Mouse (Mus musculus) thymus, adult 2 months (tissue): ENCODE data around the gene Naaladl2. TPM values are rescaled to one million over a fixed set of nuclear protein-coding genes. Genes with fewer than 3 reads are reported as not detected.

ENCODE experiments used
- DNase-seq: peaks from one replicate; pipeline ENCODE4 v3.0.0; 2021
- H3K27ac ChIP-seq: fragments of 200-500 bp; 2 replicates; pipeline ENCODE4 v1.5.1; 2012; ENCODE audit warnings: low read length, control low read depth; ENCODE audit not compliant: control insufficient read depth, insufficient read depth
- H3K27me3 ChIP-seq: fragments of 200-500 bp; 2 replicates; pipeline ENCODE4 v1.6.1; 2012; ENCODE audit warnings: mild to moderate bottlenecking, low read length, moderate library complexity, mixed read lengths; ENCODE audit not compliant: control insufficient read depth, insufficient read depth
- H3K36me3 ChIP-seq: fragments of 200-500 bp; 2 replicates; pipeline ENCODE4 v1.6.1; 2012; ENCODE audit warnings: mild to moderate bottlenecking, low read length, moderate library complexity; ENCODE audit not compliant: control insufficient read depth, insufficient read depth
- H3K4me1 ChIP-seq: fragments of 200-500 bp; replicated peaks from 2 replicates; pipeline ENCODE4 v1.6.1; 2012; ENCODE audit warnings: low read length; ENCODE audit not compliant: control insufficient read depth, insufficient read depth
- H3K4me3 ChIP-seq: fragments of 200-500 bp; 2 replicates; pipeline ENCODE4 v1.5.1; 2012; ENCODE audit warnings: mild to moderate bottlenecking, low read length, control low read depth, moderate library complexity; ENCODE audit not compliant: control insufficient read depth, insufficient read depth
- CTCF ChIP-seq: fragments of 200-500 bp; IDR thresholded peaks from 2 replicates; pipeline ENCODE4 v1.5.1; 2012; ENCODE audit warnings: mild to moderate bottlenecking, control low read depth, low read length, moderate library complexity, borderline replicate concordance; ENCODE audit not compliant: control insufficient read depth, poor library complexity, insufficient read depth; ENCODE audit errors: extremely low read depth
- POLR2A ChIP-seq: fragments of 200-500 bp; IDR thresholded peaks from 2 replicates; pipeline ENCODE4 v1.6.1; 2012; ENCODE audit warnings: mild to moderate bottlenecking, low read length, control low read depth, moderate library complexity; ENCODE audit not compliant: control insufficient read depth, poor library complexity, insufficient read depth; ENCODE audit errors: extremely low read depth
- WGBS: fragments of 180-500 bp; shearing (Covaris S2); methylation state at CpG from one replicate; pipeline ENCODE4 v1.1.7; 2018; 5-methylcytosine and 5-hydroxymethylcytosine counted together
- polyA plus RNA-seq: library from polyadenylated mRNA; depleted of rRNA; stranded (reverse); fragments of >200 nt; gene quantifications from 2 replicates; pipeline ENCODE4 v1.2.3, GENCODE M21; 2012

Naaladl2 gene
- polyA plus RNA-seq, 1 experiment: 0.23 TPM

DNA sequence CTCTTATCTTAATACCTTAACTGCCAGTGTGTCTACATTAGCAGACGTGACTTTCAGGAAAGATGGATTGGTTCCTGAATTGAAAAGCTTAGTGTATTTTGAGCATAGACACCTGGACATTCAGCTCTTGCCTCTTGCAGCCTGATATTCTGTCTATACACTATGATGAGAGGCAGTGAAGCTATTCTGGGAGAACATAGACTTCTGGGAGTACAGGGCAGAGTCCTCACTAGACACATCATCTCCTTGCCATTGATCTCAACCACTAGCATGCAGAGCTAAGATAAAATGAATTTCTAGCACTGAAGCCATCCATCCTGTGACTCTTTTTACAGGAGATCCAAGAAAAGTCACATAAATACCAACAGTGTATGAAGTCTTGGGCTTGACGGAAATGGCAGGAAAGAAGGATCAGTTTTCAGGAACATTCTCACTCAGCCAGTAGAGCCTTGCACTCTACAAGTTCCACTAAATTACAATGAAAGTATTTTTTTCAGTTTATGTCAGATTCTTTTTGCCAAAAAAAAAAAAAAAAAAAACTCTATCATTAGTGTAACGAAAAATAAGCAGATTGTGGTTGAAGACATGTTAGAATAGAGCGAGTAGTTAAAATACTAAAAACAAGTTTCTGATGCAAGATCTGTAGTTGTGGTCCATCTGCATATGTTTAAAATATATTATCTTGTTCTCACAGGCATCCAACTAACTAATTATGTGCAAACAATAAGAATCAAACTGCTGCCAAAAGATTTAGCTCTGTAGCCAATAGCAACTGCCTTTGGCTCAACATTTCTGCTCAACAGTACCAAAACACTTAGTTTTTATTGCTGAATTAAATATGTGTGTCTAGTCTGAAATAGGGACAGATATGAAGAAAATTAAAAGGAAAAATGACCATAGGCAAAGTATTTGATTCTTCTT is 1171.1 kb downstream of the Naaladl2 start:
- H3K36me3 ChIP-seq: no peaks in the 10 kb centered on the region
- no peaks in the 10 kb centered on the region for H3K4me1 ChIP-seq
- no peak overlapping the region for H3K4me3 ChIP-seq
- H3K27me3 ChIP-seq: no peaks in the 10 kb centered on the region
- no peak overlapping the region for H3K27ac ChIP-seq
- DNase-seq: no peak
- WGBS: 80% methylated on average over 4 of the region's 4 CpGs
- TF ChIP-seq POLR2A: no peak
- no peak for TF ChIP-seq CTCF

DNA sequence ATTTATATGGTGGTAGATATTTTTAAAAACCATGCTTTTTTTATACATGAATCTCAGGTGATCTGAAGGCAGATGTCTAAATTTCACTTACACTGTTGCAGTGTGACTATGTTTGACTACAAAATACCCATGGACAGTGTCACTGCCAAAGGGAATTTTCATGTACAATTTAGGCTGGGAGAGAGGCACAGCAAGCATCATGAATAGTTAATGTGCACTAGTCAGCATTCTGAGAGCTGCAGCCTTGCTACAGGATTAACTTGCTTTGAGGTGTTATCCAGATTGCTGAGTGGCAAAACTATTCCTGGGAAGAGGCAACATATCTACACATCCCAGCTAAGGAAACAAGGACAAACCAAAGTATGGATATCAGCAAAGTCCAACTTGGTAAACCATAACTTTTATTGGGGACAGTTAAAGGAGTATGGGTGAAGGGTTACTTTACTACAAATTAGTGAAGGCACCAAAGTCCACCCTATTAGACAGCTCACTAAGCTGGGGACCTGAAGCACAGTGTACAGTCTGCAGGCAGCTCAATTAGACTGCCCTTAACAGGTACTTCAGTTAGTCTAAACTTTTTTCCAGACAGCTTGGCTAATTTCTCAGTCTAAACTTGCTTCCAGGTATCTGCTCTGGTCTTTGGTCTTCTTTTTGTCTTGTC is 1181.0 kb downstream of the Naaladl2 start:
- H3K27me3 ChIP-seq: no peaks in the 10 kb centered on the region
- H3K4me3 ChIP-seq: no peak overlapping the region
- H3K27ac ChIP-seq: no peak overlapping the region
- TF ChIP-seq POLR2A (no peak), CTCF (no peak)
- H3K36me3 ChIP-seq: no peaks in the 10 kb centered on the region
- no peaks in the 10 kb centered on the region for H3K4me1 ChIP-seq
- no peak for DNase-seq

DNA sequence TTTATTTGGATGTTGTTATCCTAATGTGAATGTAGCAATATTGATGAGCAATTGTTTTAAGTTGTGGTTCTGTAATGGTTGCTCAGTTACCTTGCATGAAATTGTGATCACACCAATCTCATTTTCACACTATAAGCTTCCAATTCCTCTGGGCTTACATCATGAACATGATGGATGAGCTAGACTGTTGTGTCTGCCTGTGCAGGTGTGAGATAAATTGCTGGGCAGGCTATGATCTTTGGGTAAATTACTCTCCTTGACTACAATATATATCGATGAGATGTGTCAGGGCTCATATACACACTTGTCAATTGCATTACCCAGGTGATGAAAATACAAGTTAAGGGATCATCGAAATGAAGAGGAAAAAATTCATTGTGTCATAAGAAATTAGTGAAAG is 1197.9 kb downstream of the Naaladl2 start:
- H3K4me3 ChIP-seq: no peak overlapping the region
- WGBS: 83% methylated on average over 2 of the region's 2 CpGs
- no peaks in the 10 kb centered on the region for H3K4me1 ChIP-seq
- H3K27me3 ChIP-seq: no peaks in the 10 kb centered on the region
- no peaks in the 10 kb centered on the region for H3K36me3 ChIP-seq
- no peak for DNase-seq
- no peak for TF ChIP-seq CTCF
- no peak for TF ChIP-seq POLR2A
- H3K27ac ChIP-seq: no peak overlapping the region

DNA sequence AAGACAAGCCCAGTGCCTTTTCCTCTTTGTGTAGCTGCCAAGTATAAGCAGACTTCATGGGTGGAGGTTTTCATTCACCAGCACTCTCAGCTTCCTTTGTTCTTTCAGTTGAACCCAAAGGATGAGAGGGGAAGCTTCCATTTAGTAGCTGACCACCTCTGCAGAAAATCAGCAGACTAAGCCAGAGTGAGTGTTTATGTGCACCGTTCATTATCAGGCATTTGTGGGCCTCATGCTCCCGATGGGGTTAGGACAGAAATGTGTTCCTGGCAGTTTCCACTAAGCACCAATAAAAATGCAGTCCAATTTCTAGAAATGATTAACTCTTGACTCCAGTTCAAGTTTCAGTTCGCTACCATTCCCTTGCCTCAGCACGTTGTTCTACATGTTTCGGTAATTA is 1206.8 kb downstream of the Naaladl2 start:
- no peak for DNase-seq
- WGBS: 91% methylated on average over 5 of the region's 5 CpGs
- Histone ChIP-seq H3K36me3 (no peaks in the 10 kb centered on the region), H3K4me3 (no peak overlapping the region), H3K4me1 (no peaks in the 10 kb centered on the region), H3K27me3 (no peaks in the 10 kb centered on the region), H3K27ac (no peak overlapping the region)
- TF ChIP-seq CTCF: no peak
- no peak for TF ChIP-seq POLR2A

DNA sequence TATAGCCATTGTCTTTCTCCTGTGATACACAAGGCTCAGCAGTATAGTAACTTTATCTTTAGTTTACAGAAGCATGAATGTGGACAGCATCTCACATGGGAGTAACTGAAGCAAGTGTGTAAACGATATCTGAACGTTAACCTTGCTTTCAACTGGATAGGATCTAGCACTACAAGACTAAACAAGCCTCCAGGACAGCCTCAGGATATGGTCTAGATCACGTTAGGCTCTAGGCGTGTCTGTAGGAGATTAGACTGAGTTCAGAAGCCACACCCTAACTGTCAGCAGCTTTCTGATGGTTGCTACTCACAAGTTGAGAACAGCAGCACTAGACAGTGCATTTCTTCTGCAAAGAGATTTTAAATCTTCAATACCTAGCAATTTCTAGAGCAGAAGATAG is 1216.0 kb downstream of the Naaladl2 start:
- Histone ChIP-seq H3K4me1 (no peaks in the 10 kb centered on the region), H3K27ac (no peak overlapping the region), H3K27me3 (no peaks in the 10 kb centered on the region), H3K4me3 (no peak overlapping the region), H3K36me3 (no peaks in the 10 kb centered on the region)
- no peak for DNase-seq
- TF ChIP-seq CTCF: no peak
- no peak for TF ChIP-seq POLR2A
- WGBS: 86% methylated on average over 4 of the region's 4 CpGs

DNA sequence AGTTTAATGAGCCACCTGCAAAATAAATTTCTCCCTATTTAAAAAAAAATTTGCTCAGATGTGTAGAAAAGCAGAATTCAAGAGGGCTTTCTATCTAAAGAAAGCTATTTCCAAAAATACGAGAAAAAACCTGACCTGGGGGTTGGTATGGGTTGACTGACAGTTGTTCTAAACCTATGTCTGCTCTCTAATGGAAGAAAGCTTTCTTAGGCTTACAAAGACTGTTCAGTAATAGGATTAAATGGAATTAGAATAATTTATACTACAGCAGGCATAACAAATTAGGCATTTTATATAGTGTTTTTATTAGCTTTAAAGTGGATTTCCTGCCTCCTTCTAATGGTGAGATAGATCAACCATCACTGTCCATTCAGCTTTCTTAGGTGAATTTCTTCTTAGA is 1236.4 kb downstream of the Naaladl2 start:
- Histone ChIP-seq H3K4me3 (no peak overlapping the region), H3K4me1 (no peaks in the 10 kb centered on the region), H3K27me3 (no peaks in the 10 kb centered on the region), H3K27ac (no peak overlapping the region), H3K36me3 (no peaks in the 10 kb centered on the region)
- WGBS: 79% methylated on average over 1 of the region's 1 CpGs
- DNase-seq: no peak
- TF ChIP-seq POLR2A (no peak), CTCF (no peak)

DNA sequence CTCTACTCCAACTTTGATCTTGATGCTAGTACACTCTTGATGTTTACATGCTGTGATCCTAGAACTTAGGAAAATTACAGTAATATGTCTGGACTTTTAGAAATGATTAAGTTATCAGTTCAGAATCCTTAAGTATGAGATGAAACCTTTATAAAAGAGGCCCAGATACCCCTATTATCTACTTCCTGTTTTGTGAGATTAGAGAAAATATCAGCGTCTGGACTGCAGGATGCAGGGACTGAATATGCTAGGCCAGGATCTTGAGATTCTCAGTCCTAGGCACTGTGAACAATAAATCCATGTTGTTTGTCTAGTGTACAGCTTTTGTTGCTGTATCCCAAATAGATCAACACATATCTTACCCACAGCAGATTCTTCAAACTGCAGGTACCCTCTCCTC is 1278.4 kb downstream of the Naaladl2 start:
- Histone ChIP-seq H3K4me3 (no peak overlapping the region), H3K4me1 (no peaks in the 10 kb centered on the region), H3K36me3 (no peaks in the 10 kb centered on the region), H3K27me3 (no peaks in the 10 kb centered on the region), H3K27ac (no peak overlapping the region)
- no peak for DNase-seq
- TF ChIP-seq POLR2A (no peak), CTCF (no peak)
- WGBS: 81% methylated on average over 1 of the region's 1 CpGs
